Mouse (Mus musculus): ENCODE measurements around the gene Tenm4. TPM values are rescaled to one million over a fixed set of nuclear protein-coding genes. Genes with fewer than 3 reads are reported as not detected.

The Tenm4 gene
- polyA plus RNA-seq, 1 experiment from 2014 or later, result 5.4 TPM

- ChIA-PET CTCF (interaction anchor here (1.2 kb wide), 2 partner anchors 25 to 132 kb away, joined by 3 read pairs; no protein-coding TSS in a partner anchor), POLR2A (no interaction called here)
- TF ChIP-seq CTCF (IDR thresholded peaks at IDR 0.05), result no peak
- DNase-seq (ENCODE audit: low read depth, low spot score) (no peak), ATAC-seq (no peak)
- no peaks in the 10 kb centered on the region for H3K27me3 ChIP-seq
- in situ Hi-C loops (cut with MboI; ENCODE audit: low pct_unique_long_range_greater_than_20kb), result no loop called here
These were observed 481.8 kb downstream of the Tenm4 start for GRCm38 (mm10) chr7:96652844-96653243.

DNA sequence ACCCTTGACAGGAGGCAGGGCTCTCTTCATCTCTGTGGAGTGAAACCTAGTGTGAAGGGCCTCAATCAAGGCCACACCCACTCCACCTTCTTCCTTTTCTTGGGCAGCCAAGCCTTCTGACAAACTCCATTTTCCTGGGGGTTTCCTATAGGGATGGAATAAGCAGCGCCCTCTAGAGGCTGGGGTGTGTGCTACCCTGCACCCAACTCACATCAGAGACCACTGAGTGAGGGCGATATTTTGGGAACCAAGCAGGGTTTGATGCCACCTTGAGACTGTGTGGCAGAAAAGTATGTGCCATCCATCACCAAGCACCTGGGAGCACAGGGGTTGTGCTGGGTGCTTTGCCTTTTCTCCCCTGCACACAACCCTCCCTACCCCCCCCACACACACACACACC, 483.2 kb downstream of the Tenm4 start:
- POLR2A ChIA-PET, result no interaction called here
- in situ Hi-C loops (cut with MboI; ENCODE audit: low pct_unique_long_range_greater_than_20kb), result no loop called here
- H3K27me3 ChIP-seq, result no peaks in the 10 kb centered on the region
- CTCF ChIA-PET, result interaction anchor here (0.9 kb wide), 1 partner anchor 99 kb away, joined by 3 read pairs; no protein-coding TSS in a partner anchor
- TF ChIP-seq CTCF (IDR thresholded peaks at IDR 0.05), result no peak
- ATAC-seq (no peak), DNase-seq (ENCODE audit: low read depth, low spot score) (no peak)

DNA sequence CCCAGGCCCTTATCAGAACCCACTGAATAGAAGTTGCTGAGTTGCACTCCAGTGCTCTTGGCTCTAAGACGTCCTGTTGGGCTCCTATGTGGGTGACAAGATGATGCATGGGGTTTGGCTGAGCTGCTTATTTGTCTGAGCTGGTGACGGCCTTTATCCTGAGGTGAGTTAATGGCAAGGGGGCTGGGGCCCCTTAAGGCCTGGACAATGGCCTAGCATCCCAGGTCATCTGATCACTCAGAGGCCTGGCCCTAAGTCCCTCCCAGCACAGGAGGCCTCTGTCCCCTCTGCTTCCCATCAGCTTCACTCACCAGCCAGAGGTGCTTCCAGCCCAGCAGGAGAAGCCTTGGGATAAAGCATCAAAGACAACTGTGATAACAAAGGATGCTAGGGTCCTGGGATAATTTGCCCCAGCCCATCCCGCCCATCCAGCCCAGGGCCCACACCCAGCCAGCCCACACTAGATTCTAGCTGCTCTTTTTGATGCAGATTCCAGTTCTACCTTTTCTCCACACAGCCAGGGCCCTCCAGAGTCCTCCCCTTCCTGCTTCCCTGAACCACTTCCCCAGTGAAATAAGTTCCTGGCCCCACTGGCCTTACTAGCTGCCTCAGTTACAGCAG, 484.2 kb downstream of the Tenm4 start:
- in situ Hi-C loops (cut with MboI; ENCODE audit: low pct_unique_long_range_greater_than_20kb), result no loop called here
- H3K27me3 ChIP-seq, result no peaks in the 10 kb centered on the region
- DNase-seq (ENCODE audit: low read depth, low spot score) (no peak), ATAC-seq (no peak)
- CTCF ChIA-PET, result no interaction called here
- TF ChIP-seq CTCF (IDR thresholded peaks at IDR 0.05), result no peak
- POLR2A ChIA-PET, result no interaction called here

- no peaks in the 10 kb centered on the region for H3K27me3 ChIP-seq
- ATAC-seq (no peak), DNase-seq (ENCODE audit: low read depth, low spot score) (no peak)
- no peak for TF ChIP-seq CTCF (IDR thresholded peaks at IDR 0.05)
- ChIA-PET POLR2A (no interaction called here), CTCF (interaction anchor here (1.3 to 1.5 kb wide), 2 partner anchors 10 to 19 kb away, joined by 3 to 6 read pairs; no protein-coding TSS in a partner anchor)
- in situ Hi-C loops (cut with MboI; ENCODE audit: low pct_unique_long_range_greater_than_20kb), result no loop called here
These were observed 486.2 kb downstream of the Tenm4 start for GRCm38 (mm10) chr7:96657101-96657830.

GRCm38 (mm10) chr7:96657857-96658580, 487.0 kb downstream of the Tenm4 start:
- CTCF ChIA-PET, result no interaction called here
- no peak for TF ChIP-seq CTCF (IDR thresholded peaks at IDR 0.05)
- in situ Hi-C loops (cut with MboI; ENCODE audit: low pct_unique_long_range_greater_than_20kb), result no loop called here

DNA sequence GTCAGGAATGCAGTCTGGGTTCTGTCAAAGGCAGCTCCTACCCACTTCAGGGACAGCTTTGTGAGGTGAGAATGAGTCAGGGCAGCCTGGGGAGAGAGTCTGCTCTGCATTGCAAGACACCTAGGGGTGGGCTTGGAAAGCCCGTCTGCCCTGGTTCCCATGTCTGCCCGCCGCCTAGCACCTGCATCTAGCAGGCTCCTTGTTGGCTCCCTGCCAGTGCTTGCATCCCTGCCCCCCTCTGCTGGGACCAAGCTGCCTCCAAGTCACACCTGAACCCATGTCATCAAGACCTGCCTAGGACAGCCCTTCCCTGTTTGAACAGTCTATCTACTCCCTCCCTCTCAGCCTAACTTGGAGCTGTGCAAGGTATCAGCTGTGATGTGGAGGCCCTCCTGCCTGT, 489.9 kb downstream of the Tenm4 start:
- in situ Hi-C loops (cut with MboI; ENCODE audit: low pct_unique_long_range_greater_than_20kb), result no loop called here
- H3K27me3 ChIP-seq, result no peaks in the 10 kb centered on the region
- CTCF ChIA-PET, result interaction anchor here (1.1 to 1.6 kb wide), 3 partner anchors 9 to 106 kb away, joined by 3 to 4 read pairs (median 3); no protein-coding TSS in a partner anchor
- DNase-seq (ENCODE audit: low read depth, low spot score) (no peak), ATAC-seq (no peak)
- TF ChIP-seq CTCF (IDR thresholded peaks at IDR 0.05), result no peak
- POLR2A ChIA-PET, result no interaction called here

More at GRCm38 (mm10) chr7:96657857-96658580, 487.0 kb downstream of the Tenm4 start:
- POLR2A ChIA-PET, result interaction anchor here (0.6 kb wide), 1 partner anchor 153 kb away, joined by 3 read pairs; no protein-coding TSS in a partner anchor
- H3K27me3 ChIP-seq, result no peaks in the 10 kb centered on the region
- no peak for ATAC-seq
- no peak for DNase-seq (ENCODE audit: low read depth, low spot score)

DNA sequence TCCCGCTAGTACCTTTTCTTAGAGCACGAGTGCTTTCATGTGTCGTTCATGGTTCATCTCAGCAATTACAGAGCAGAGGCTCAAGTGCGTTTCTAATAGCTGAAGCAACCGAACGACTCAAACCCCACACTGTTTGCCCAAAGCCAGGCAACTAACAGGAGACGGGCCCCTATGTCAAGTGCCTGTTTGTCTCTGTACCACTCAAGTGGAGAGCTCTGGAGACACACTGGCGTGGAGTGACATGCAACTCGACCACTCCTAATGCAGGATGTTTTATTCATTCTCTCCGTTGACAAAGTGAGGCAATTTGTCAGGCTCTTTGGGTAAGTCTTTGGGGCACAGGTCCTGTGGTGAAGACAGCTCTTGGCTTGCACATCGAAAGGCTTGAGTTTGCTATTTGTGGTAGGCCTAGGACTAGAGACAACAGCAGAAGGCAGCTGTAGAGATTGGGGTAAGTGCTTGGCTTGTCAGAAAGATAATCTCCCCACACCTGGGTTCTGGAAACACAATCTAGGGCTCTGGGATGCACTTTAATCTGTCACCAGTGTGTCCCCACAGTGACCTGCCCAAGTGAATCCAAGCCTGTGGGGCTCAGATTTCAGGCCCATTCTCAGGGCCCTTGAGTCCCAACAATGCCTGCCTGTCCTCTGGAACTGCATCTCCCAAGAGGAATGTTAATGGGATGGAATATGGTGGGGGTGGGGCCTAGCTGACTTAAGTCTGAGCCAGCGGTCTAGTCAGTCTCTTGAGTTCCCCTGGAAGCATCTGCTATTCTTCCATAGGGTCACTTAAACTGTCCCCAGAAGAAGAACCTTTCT, 490.5 kb downstream of the Tenm4 start:
- no peak for ATAC-seq

GRCm38 (mm10) chr7:96663336-96663735, 492.3 kb downstream of the Tenm4 start:
- POLR2A ChIA-PET, result no interaction called here
- in situ Hi-C loops (cut with MboI; ENCODE audit: low pct_unique_long_range_greater_than_20kb), result no loop called here

More for the DNA sequence above, 490.5 kb downstream of the Tenm4 start:
- H3K27me3 ChIP-seq, result no peaks in the 10 kb centered on the region
- POLR2A ChIA-PET, result no interaction called here
- in situ Hi-C loops (cut with MboI; ENCODE audit: low pct_unique_long_range_greater_than_20kb), result no loop called here
- DNase-seq (ENCODE audit: low read depth, low spot score), result no peak
- no peak for TF ChIP-seq CTCF (IDR thresholded peaks at IDR 0.05)
- CTCF ChIA-PET, result interaction anchor here (1.1 to 1.6 kb wide), 3 partner anchors 8 to 107 kb away, joined by 3 to 4 read pairs (median 3); no protein-coding TSS in a partner anchor

GRCm38 (mm10) chr7:96666366-96666896, 495.4 kb downstream of the Tenm4 start:
- CTCF ChIA-PET, result no interaction called here
- TF ChIP-seq CTCF (IDR thresholded peaks at IDR 0.05), result no peak
- no peak for DNase-seq (ENCODE audit: low read depth, low spot score)

More at GRCm38 (mm10) chr7:96663336-96663735, 492.3 kb downstream of the Tenm4 start:
- DNase-seq (ENCODE audit: low read depth, low spot score) (no peak), ATAC-seq (no peak)
- no peaks in the 10 kb centered on the region for H3K27me3 ChIP-seq
- no peak for TF ChIP-seq CTCF (IDR thresholded peaks at IDR 0.05)
- CTCF ChIA-PET, result no interaction called here

DNA sequence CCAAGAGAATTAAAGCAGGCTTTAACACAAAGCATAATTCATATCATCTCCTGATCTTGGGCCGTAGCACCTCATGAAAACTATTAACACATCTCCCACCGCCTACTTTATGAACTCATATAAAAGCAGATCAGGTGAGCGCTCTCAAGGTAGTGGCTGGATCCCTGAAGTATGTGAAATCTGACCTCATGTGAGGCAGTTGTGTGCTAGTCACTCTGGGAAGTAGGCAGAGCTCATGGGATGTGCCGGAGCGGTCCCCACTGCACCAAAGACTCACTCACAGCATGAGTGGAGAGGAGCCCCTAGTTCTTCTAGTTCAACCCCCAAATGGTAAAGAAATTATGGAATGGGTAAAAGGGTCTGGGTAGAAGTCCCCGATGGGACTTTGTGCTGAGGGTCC, 496.6 kb downstream of the Tenm4 start:
- DNase-seq (ENCODE audit: low read depth, low spot score), result no peak
- no peak for ATAC-seq
- in situ Hi-C loops (cut with MboI; ENCODE audit: low pct_unique_long_range_greater_than_20kb), result no loop called here
- POLR2A ChIA-PET, result interaction anchor here (1.1 kb wide), 1 partner anchor 52 kb away, joined by 4 read pairs; no protein-coding TSS in a partner anchor
- no peaks in the 10 kb centered on the region for H3K27me3 ChIP-seq
- CTCF ChIA-PET, result no interaction called here
- TF ChIP-seq CTCF (IDR thresholded peaks at IDR 0.05), result no peak

More at GRCm38 (mm10) chr7:96666366-96666896, 495.4 kb downstream of the Tenm4 start:
- in situ Hi-C loops (cut with MboI; ENCODE audit: low pct_unique_long_range_greater_than_20kb), result no loop called here
- POLR2A ChIA-PET, result interaction anchor here (1.1 kb wide), 1 partner anchor 53 kb away, joined by 4 read pairs; no protein-coding TSS in a partner anchor
- no peaks in the 10 kb centered on the region for H3K27me3 ChIP-seq
- no peak for ATAC-seq

Data from Patski (cell line).